Mouse (Mus musculus): ENCODE results near the gene Mboat2.
A peak's percentile ranks its signal among the peaks of the same experiment; 100 is the strongest.

Gene Mboat2

DNA sequence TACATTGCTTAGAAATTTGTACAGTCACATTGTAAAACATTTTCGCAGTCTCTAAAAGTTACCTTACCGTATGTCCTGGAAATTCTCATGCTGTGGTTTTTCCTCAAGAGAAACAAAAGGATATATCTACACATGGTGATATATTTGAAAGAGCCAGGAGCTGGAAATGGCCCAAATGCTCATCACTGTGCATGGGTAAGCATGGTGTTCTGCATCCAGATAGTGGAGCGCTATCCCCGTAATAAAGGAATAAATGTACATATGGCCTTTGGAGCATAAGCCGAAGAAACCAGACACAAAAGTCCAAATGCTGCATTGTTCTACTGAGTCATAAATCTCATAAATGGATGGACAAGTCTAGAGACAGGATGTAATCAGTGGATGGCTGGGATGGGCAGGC, 72.1 kb downstream of the Mboat2 start:
- DNase-seq = no peak

DNA sequence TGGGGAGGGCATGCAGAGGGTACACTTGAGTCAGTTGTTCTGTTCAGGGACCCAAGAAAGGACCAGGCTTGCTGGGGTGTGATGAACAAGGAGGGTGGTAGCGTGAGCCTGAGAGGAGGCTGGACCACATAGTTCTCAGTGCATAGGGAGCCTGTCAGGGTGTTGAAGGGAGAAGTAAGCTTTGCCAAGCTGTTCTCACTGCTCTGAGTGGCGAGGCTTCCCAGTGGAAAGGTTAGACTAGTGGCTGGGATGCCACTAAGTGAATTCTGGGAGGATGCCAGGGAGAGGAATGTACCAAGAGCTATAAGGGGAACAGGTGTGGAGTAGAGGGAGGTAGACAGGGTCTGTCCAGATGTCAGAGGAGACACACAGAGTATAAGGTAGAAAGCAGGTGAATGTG, 77.2 kb downstream of the Mboat2 start:
- DNase-seq = no peak

- DNase-seq = no peak
Measured at GRCm38 (mm10) chr12:24909679-24910078, 79.0 kb downstream of the Mboat2 start.

- no peak for DNase-seq
Measured at GRCm38 (mm10) chr12:24912174-24912573, 81.5 kb downstream of the Mboat2 start.

DNA sequence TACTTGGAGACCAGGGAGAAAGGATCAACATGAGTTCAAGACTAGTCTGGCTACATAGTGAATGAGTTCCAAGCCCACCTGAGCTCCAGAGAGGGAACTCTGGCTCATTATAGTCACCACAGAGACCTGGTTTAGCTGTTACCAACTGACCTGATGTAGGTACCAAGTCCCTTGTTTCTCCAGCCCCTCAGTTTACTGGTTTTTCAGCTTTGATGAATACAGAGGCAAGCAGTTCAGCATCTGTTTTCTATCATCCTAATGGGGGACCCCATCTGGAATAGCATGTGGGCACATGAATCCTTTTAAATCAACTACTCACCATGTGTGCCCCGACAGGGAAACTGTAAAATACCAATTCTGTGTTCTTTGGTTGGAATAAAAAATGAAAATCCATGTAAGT, 82.2 kb downstream of the Mboat2 start:
- no peak for DNase-seq

GRCm38 (mm10) chr12:24918575-24919262, 88.0 kb downstream of the Mboat2 start:
- DNase-seq = no peak

DNA sequence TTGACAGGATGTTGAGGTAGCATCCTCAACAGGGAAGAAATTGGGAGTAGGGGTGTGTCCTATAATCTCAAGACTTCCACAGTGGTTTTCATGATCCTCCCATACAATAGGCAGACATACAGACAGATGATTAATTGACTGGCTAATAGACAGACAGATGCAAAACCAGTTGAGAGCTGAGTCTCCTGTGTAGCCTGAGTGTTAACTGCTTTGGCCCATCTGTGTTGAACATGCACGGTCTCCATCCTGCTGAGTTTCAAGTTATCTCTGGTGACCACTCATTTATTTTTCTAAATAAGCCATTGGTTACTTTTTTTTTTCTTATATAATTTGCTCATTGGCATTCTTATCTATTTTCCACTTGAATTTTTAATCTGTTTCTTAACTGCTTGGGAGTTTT, 90.2 kb downstream of the Mboat2 start:
- DNase-seq = no peak

DNA sequence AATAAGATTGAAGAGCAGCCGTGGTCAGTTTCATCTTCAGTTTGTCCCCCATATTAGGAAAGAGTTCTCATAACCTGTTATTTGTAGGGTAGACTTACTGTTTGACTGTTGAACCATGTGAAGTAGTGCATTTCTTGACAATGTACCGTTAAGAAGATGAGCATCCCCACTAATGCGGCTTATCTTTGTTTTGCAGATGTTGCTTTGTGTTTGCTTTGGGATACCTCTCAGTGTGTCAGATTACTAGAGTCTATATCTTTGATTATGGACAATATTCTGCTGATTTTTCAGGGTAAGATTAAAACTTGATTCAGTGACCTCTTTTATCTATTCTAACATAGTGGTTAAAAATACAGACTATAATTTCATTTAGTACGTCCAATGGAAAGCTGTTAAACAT, 93.3 kb downstream of the Mboat2 start:
- DNase-seq = no peak

GRCm38 (mm10) chr12:24925276-24925675, 94.6 kb downstream of the Mboat2 start:
- DNase-seq = no peak

GRCm38 (mm10) chr12:24925684-24926083, 95.0 kb downstream of the Mboat2 start:
- no peak for DNase-seq

GRCm38 (mm10) chr12:24928051-24928748, 97.5 kb downstream of the Mboat2 start:
- peak; percentile 40 to 56 for DNase-seq

DNA sequence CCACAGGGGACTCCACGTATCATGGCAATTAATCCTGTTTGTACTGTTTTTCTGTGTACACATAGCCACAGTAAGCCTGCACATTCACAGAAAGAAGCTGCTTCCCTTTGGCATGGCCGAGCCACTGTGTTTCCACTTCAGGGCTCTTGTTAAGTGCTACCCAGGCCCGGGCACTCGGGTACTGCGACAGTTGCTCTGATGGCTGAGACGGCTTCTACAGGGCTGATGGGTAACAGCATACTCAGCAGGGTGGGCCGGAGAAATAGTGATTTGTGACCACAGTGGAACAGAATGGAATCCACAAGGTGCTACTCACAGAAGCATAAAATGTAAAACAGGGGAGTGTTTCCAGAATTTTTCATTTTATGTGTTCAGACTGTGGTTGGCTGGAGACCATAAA, 98.4 kb downstream of the Mboat2 start:
- DNase-seq = no peak

- no peak for DNase-seq
Measured at GRCm38 (mm10) chr12:24930760-24931159, 100.1 kb downstream of the Mboat2 start.

DNA sequence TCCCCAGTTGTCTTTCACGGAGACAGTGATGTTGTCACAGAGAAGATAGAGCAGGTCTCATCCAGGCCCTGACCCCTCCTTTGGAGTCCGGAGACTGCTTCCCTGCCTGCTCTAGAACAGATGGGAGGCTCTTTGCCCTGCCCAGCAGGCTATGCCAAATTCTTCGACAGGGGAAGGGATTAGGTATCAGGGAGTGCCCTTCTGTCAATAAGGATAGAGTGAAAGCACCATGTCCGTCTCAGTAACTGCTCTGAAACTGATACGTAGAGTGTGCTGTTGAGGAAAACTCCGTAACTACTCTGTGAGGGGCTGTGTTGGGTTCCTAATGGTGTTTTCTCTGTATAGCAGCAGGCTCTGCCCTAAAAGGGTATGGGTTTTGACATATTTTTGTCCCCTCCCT, 101.4 kb downstream of the Mboat2 start:
- DNase-seq = no peak

- DNase-seq = no peak
Measured at GRCm38 (mm10) chr12:24933206-24933775, 102.6 kb downstream of the Mboat2 start.

- no peak for DNase-seq
Measured at GRCm38 (mm10) chr12:24933996-24934395, 103.3 kb downstream of the Mboat2 start.

- DNase-seq = no peak
Measured at GRCm38 (mm10) chr12:24936281-24936680, 105.6 kb downstream of the Mboat2 start.

GRCm38 (mm10) chr12:24939372-24939771, 108.7 kb downstream of the Mboat2 start:
- no peak for DNase-seq

DNA sequence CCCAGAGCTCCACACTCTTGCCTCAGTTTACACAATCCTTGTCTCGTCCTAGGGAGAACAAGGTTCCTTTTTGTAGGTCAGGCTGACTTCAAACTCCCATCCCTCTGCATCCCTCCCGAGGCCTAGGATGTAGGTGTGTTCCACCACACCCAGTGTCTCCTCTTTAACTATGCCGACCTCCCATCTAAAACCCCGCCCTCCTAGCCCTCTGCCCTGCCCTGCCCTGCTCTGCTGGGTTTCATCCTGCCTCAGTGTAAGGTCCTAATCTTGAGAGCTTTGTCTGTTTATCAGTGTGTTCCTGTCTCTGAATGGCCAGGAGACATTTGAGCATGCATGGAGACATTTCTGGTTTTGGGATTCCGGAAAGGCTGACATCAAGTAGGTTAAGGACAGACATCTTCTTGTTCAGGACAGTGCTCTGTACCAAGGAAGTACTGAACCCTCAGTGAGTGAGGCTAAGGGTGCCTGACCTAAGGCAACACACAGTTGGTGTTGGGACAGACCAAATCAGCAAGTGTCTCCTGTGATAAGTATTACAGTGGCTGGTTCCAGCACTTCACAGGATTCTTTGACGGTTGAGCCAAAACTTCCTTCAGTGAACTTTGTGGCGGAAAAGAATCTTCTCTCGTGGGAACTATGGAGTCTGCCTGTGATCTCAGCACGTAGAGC, 112.1 kb downstream of the Mboat2 start:
- no peak for DNase-seq

DNA sequence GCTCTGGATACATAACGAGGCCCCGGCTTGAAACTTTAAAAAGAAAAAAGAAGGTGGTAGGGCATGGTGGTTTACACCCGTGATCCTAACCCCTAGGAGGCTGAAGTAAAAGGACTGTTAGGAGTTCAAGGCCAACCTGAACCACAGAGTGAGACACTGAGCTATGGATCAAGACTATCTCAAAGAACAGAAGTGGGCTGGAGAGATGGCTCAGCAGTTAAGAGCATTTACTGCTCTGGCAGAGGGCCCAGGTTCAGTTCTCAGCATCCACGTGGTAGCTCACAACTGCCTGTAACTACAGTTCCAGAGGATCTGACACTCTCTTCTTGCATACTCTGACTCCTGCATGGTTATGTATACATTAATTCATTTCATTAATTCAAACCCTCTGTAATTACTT, 112.7 kb downstream of the Mboat2 start:
- no peak for DNase-seq

DNA sequence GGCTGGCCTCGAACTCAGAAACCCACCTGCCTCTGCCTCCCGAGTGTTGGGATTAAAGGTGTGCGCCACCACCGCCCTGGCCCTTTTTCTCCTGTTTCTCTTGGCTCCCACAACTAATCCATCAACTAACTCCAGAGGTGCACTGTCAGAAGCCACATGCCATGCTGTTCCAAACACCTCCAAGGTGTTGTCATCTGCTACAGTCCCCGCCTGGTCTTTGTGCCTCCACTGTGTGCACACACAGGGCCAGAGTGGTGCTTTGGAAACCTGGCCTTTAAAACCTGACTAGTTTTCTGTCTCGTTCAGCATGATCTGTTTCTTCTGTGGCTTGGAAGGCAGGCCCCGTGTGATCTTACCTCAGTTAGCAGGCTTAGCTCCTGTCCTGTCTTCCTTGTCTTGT, 113.9 kb downstream of the Mboat2 start:
- DNase-seq = no peak

DNA sequence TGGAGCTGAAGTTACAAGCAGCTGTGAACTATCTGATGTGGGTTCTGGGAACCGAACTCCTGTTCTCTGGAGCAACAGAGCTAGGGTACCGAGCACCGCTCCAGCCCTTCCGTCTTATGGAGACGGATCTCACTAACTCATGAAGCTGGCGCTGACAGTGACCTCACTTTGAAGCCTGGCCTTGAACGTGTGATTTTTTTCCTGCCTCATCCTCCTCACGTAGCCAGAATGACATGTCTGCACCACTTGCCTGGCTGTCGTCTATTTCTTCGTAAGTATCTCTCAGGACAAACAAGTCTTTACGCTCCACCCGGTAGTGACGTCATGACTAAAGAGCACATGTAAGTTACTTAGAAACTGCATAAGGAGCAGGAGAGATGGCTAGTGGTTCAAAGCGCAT, 116.4 kb downstream of the Mboat2 start:
- no peak for DNase-seq

GRCm38 (mm10) chr12:24948344-24948743, 117.7 kb downstream of the Mboat2 start:
- DNase-seq = peak; percentile 36 to 54
